Mouse (Mus musculus) testis, adult 2 months (tissue): Measurements from ENCODE around the gene Kat6b. TPM values are rescaled to one million over a fixed set of nuclear protein-coding genes. Genes with fewer than 3 reads are reported as not detected.

Source experiments
- H3K27ac ChIP-seq: fragments of 200-500 bp; 2 replicates; pipeline ENCODE4 v1.5.1; 2012; ENCODE audit warnings: low read depth, low read length; ENCODE audit not compliant: control insufficient read depth, insufficient read depth
- H3K27me3 ChIP-seq: fragments of 200-500 bp; 2 replicates; pipeline ENCODE4 v1.6.1; 2012; ENCODE audit warnings: mild to moderate bottlenecking, low read length, moderate library complexity; ENCODE audit not compliant: control insufficient read depth, insufficient read depth
- H3K36me3 ChIP-seq: fragments of 200-500 bp; 2 replicates; pipeline ENCODE4 v1.6.1; 2012; ENCODE audit warnings: mild to moderate bottlenecking, low read length; ENCODE audit not compliant: control insufficient read depth, insufficient read depth
- H3K4me1 ChIP-seq: fragments of 200-500 bp; 2 replicates; pipeline ENCODE4 v1.6.1; 2012; ENCODE audit warnings: low read length; ENCODE audit not compliant: control insufficient read depth, insufficient read depth
- H3K4me3 ChIP-seq: fragments of 200-500 bp; 2 replicates; pipeline ENCODE4 v1.5.1; 2012; ENCODE audit warnings: low read depth, mild to moderate bottlenecking, low read length, moderate library complexity, mixed read lengths; ENCODE audit not compliant: control insufficient read depth
- CTCF ChIP-seq: fragments of 200-500 bp; IDR thresholded peaks from 2 replicates; pipeline ENCODE4 v1.5.1; 2012; ENCODE audit warnings: low read depth, mild to moderate bottlenecking, inconsistent platforms, low read length, moderate library complexity; ENCODE audit not compliant: control insufficient read depth, insufficient read depth, insufficient replicate concordance
- POLR2A ChIP-seq: fragments of 200-500 bp; IDR thresholded peaks from 2 replicates; pipeline ENCODE4 v1.6.1; 2012; ENCODE audit warnings: low read depth, mild to moderate bottlenecking, inconsistent platforms, low read length, moderate library complexity; ENCODE audit not compliant: control insufficient read depth
- polyA plus RNA-seq: library from polyadenylated mRNA; depleted of rRNA; stranded (reverse); fragments of >200 nt; gene quantifications from 2 replicates; pipeline ENCODE4 v1.2.3, GENCODE M21; 2012; rRNA removed

The Kat6b gene
- polyA plus RNA-seq, 1 experiment, result 7.6 TPM

DNA sequence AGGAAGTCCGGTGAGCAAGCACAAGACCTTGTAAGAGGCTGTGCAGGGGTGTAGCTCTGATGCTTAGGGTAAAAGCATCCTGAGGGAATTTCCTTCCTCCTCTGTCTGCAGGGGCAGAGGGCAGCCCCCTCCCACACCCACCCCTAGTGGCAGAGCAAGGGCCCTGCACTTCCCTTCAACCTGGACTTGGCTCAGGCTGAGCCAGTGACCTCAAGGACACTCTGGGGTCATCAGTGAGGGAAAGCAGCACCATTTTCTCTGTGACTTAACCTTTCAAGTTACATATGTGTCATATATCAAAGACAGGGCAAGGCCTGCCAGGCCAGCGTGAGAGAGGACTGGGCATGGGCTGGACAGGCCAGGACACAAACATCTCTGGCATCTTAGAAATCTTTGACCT lies 228.3 kb downstream of the Kat6b start:
- Histone ChIP-seq H3K27me3 (no peaks in the 10 kb centered on the region), H3K4me3 (no peak overlapping the region), H3K4me1 (peaks cover 4% of the 10 kb centered on the region; the same call in 1 of the 2 replicates), H3K36me3 (no peaks in the 10 kb centered on the region), H3K27ac (no peak overlapping the region)
- no peak for TF ChIP-seq CTCF
- no peak for TF ChIP-seq POLR2A

- TF ChIP-seq POLR2A (no peak), CTCF (no peak)
Observed at GRCm38 (mm10) chr14:21711231-21711630, 230.0 kb downstream of the Kat6b start.

DNA sequence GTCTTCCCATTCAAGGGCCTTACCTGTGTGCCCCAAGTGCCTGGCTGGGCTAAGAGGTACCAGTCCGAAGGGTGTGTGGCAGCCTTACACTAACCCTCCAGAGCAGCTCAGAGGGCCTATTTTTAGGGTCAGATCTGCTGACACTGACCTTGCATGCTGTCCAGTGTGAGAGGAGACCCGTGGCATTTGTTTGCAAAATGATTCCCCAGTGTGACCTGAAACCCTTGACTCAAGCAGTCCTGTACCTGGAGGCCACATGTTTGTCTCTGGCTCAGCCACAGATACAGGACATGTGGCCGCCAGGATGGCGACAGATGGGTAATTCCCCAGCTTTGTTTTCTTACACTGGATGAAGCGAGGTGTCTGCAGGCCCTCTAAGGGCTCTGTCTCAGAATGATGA lies 233.3 kb downstream of the Kat6b start, which contains the start of gene Dupd1:
Gene Dupd1 (minus strand): TSS at position 91 of the 400 bp plus-strand sequence.
- no peaks in the 10 kb centered on the region for H3K27me3 ChIP-seq
- no peaks in the 10 kb centered on the region for H3K36me3 ChIP-seq
- peaks cover 3% of the 10 kb centered on the region; the same call in 1 of the 2 replicates for H3K4me1 ChIP-seq
- TF ChIP-seq POLR2A (no peak), CTCF (no peak)
- H3K4me3 ChIP-seq, result no peak within 1 kb of the TSS
- no peak within 1 kb of the TSS for H3K27ac ChIP-seq

More at GRCm38 (mm10) chr14:21711231-21711630, 230.0 kb downstream of the Kat6b start:
- H3K36me3 ChIP-seq, result no peaks in the 10 kb centered on the region
- H3K4me3 ChIP-seq, result no peak overlapping the region
- H3K27ac ChIP-seq, result no peak overlapping the region
- H3K27me3 ChIP-seq, result no peaks in the 10 kb centered on the region
- H3K4me1 ChIP-seq, result peaks cover 4% of the 10 kb centered on the region; the same call in 1 of the 2 replicates

- no peak overlapping the region for H3K27ac ChIP-seq
Observed at GRCm38 (mm10) chr14:21719646-21720383, 238.6 kb downstream of the Kat6b start.

GRCm38 (mm10) chr14:21720430-21721205 lies 239.4 kb downstream of the Kat6b start:
- Histone ChIP-seq H3K36me3 (no peaks in the 10 kb centered on the region), H3K4me1 (peaks cover 3% of the 10 kb centered on the region; the same call in 1 of the 2 replicates), H3K27me3 (no peaks in the 10 kb centered on the region), H3K27ac (no peak overlapping the region), H3K4me3 (no peak overlapping the region)
- no peak for TF ChIP-seq CTCF
- TF ChIP-seq POLR2A, result no peak

More at GRCm38 (mm10) chr14:21719646-21720383, 238.6 kb downstream of the Kat6b start:
- Histone ChIP-seq H3K4me3 (no peak overlapping the region), H3K36me3 (no peaks in the 10 kb centered on the region), H3K4me1 (peaks cover 3% of the 10 kb centered on the region; the same call in 1 of the 2 replicates), H3K27me3 (no peaks in the 10 kb centered on the region)
- TF ChIP-seq CTCF, result no peak
- no peak for TF ChIP-seq POLR2A

Other genes with a start within 250 kb of the Kat6b start
- gene Dupd1, start 233.1 kb downstream of the Kat6b start, polyA plus RNA-seq, result 6.3 and 7.9 TPM in 2 replicates